Mouse (Mus musculus): ENCODE results near the gene Catsper2.

GRCm38 (mm10) chr2:121358381-121358780 is 55.2 kb downstream of the Catsper2 start:
- TF ChIP-seq CTCF (IDR thresholded peaks at IDR 0.05; ENCODE audit: low read depth): no peak
- no peak for TF ChIP-seq EP300 (IDR thresholded peaks at IDR 0.05; ENCODE audit: low read depth)

Measured in liver, embryonic 14.5 days (tissue).